Mouse (Mus musculus): Measurements from ENCODE around the gene Slc35d1. TPM values are rescaled to one million over a fixed set of nuclear protein-coding genes. Genes with fewer than 3 reads are reported as not detected.

Gene Slc35d1
- polyA plus RNA-seq (2012; rRNA removed) = 8.8 and 9.9 TPM in 2 replicates

DNA sequence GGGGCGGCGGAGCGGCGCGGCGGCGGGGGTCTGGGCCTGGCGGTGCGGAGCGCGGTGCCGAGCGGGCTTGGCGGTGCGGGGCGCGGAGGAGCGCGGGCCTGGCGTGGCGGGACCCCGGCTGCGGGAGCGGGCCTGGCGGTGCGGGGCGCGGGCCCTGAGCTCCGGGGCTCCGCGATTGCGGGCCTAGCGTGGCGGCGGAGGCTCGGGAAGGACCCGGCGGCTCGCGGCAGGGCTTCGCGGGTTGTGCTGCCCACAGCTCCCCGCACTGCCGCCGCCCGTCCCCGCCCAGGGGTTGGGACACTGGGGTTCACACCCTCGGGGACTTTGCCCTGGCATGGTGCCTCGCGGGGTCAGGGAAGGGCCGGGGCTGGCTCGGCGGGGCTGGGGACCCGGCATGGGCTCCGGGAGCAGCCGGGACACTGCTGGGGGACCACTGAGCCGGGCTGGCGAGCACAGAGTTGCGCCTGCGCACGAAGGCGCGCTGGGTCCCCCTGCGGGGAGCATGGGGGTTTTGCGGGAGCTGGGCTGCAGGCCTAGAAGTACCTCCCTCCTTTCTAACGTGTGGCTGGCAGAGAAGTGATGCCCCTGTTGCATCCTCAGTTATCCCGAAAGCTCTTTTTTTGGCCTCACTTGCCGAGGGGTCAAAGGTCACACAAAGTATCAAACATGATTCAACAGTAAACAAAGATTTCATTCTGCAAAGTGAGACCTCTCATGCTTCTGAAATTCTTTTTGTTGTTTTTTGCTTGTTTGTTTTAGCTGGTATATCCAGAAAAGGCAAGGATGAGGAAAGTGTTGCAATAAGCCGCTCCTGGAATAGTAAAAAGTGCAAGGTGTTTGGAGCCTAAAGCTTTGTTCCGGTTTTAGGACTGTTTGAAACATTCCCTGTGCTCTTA, at the start of gene Slc35d1:
Gene Slc35d1, minus strand, starts transcription at position 240 of the 896 bp plus-strand sequence.
- Histone ChIP-seq H3K4me1 (ENCODE audit: control insufficient read depth, insufficient read depth, low read length) (peaks cover 1% of the 10 kb centered on the region; the same call in 1 of the 2 replicates), H3K27ac (ENCODE audit: insufficient read depth, low read length) (peak within 1 kb of the TSS; percentile 74), H3K4me3 (ENCODE audit: insufficient read depth, low read length) (peak within 1 kb of the TSS; percentile 91)
- TF ChIP-seq CTCF (IDR thresholded peaks at IDR 0.05; ENCODE audit: extremely low read depth, insufficient read depth, low read length) = no peak
- TF ChIP-seq POLR2A (IDR thresholded peaks at IDR 0.05; ENCODE audit: extremely low read depth, insufficient read depth, low read length) = peak; percentile 40; the same call in 1 of the 2 replicates

DNA sequence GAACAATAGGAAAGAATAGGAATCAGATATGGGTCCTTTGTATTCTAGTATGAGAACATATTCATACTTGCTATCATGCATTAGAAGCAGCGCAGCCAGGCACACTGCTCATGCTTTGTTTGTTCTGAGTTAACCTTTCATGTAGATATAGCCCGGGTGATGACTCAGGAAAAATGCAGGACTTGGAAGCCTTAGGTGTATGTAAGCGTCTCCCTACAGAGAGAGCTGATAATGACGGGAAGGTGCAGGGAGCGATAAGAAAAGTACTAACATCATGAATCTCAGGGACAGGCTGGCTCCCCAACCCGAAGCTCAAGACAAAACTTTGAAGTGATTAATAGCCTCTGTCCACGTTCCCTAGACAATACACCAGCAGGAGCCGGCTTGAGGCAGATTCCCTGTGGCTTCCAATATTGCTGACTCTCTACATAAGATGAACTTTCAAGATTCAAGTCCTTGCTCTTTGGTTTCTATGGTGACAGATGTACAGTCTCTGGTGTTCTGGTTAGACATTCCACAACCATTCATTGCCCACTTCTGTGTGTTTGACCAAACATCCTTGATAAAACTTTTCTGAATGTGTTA, 48.9 kb upstream of the Slc35d1 start:
- Histone ChIP-seq H3K4me1 (ENCODE audit: control insufficient read depth, insufficient read depth, low read length) (no peaks in the 10 kb centered on the region), H3K4me3 (ENCODE audit: insufficient read depth, low read length) (no peak overlapping the region), H3K27ac (ENCODE audit: insufficient read depth, low read length) (no peak overlapping the region)
- no peak for TF ChIP-seq CTCF (IDR thresholded peaks at IDR 0.05; ENCODE audit: extremely low read depth, insufficient read depth, low read length)
- TF ChIP-seq POLR2A (IDR thresholded peaks at IDR 0.05; ENCODE audit: extremely low read depth, insufficient read depth, low read length) = no peak

DNA sequence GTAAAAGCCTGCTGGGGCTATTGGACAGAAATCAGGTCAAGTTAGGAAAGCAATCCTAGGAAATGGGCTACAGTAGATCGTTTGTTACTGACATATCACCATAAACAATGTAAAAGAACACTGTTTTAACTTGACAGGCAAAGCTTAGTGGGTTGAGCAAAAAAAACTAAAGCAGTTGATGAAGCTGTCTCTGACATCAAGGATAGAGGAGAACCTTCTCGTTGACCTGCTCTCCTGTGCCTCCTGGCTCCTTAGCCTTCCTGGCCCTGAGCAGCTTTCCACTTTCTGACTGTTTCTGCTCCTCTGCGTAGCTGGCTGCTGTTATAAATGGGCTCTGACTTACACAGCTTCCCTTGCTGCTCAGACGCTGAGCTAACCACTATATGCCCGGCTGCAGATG, 48.4 kb upstream of the Slc35d1 start:
- Histone ChIP-seq H3K4me3 (ENCODE audit: insufficient read depth, low read length) (no peak overlapping the region), H3K4me1 (ENCODE audit: control insufficient read depth, insufficient read depth, low read length) (no peaks in the 10 kb centered on the region), H3K27ac (ENCODE audit: insufficient read depth, low read length) (no peak overlapping the region)
- no peak for TF ChIP-seq POLR2A (IDR thresholded peaks at IDR 0.05; ENCODE audit: extremely low read depth, insufficient read depth, low read length)
- no peak for TF ChIP-seq CTCF (IDR thresholded peaks at IDR 0.05; ENCODE audit: extremely low read depth, insufficient read depth, low read length)

DNA sequence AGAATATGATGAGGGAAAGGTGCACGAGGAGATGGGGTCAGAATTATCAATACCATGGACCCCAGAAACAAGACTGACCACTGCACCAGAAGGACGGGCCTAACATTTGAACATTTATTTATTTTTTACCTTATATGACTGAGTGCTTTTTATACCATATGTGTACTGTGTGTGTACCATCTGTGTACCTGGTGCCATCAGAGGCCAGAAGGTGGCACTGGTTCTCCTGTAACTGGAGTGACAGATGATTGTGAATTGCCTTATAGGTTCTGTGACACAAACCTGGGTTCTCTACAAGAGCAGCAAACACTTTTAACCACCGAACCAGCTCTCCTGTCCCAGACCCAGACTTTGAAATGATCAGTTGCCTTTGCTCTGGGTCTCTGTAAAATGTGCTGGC, 43.9 kb upstream of the Slc35d1 start:
- TF ChIP-seq POLR2A (IDR thresholded peaks at IDR 0.05; ENCODE audit: extremely low read depth, insufficient read depth, low read length) (no peak), CTCF (IDR thresholded peaks at IDR 0.05; ENCODE audit: extremely low read depth, insufficient read depth, low read length) (no peak; the same call in 1 of the 2 replicates)
- H3K4me1 ChIP-seq (ENCODE audit: control insufficient read depth, insufficient read depth, low read length) = no peaks in the 10 kb centered on the region
- no peak overlapping the region for H3K27ac ChIP-seq (ENCODE audit: insufficient read depth, low read length)
- no peak overlapping the region for H3K4me3 ChIP-seq (ENCODE audit: insufficient read depth, low read length)

DNA sequence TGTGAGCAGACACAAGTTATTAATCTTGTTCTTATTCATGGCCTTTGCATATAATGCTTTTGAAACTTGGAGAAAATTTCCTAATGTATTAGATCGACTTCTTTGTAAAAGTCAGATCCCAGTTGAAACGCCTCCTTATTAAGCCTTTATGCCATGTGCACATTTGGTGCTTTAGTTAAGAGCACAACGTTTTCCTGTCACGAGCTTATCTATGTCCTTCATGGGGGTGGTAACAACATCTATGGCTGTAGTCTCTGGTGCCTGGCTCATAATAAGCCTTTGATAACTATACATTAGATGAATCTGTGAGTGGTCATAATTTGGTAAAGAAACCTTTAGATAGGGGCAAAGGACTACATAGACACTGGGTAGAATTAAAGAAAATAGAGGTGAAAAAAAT, 38.9 kb upstream of the Slc35d1 start:
- H3K4me1 ChIP-seq (ENCODE audit: control insufficient read depth, insufficient read depth, low read length) = no peaks in the 10 kb centered on the region
- no peak overlapping the region for H3K27ac ChIP-seq (ENCODE audit: insufficient read depth, low read length)
- TF ChIP-seq POLR2A (IDR thresholded peaks at IDR 0.05; ENCODE audit: extremely low read depth, insufficient read depth, low read length) = no peak
- TF ChIP-seq CTCF (IDR thresholded peaks at IDR 0.05; ENCODE audit: extremely low read depth, insufficient read depth, low read length) = no peak
- H3K4me3 ChIP-seq (ENCODE audit: insufficient read depth, low read length) = no peak overlapping the region

DNA sequence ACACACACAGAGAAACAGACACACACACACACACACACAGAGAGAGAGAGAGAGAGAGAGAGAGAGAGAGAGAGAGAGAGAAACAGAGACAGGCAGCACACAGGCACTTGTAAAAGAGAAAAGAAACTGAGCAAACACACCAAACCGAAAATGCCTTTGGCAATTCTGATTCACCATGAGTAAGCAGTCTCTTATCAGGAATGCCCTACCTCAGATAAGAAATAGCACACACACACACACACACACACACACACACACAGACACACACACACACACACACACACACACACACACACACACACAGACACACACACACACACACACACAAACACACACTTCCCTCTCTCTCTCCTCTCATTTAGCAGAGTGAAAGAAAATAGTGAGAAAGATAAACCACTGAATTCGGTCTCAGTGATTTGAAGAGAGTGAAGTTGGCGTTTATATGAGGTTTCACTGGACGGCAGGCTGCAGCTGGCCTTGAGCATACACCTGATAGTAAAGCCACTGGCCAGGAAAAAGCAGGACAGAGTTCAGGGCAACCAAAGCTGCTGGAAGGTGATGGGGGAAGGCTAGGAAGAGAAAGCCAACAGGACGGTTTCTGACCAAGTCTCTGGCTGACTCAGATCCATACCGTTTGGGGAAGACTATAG, 34.6 kb upstream of the Slc35d1 start:
- Histone ChIP-seq H3K4me3 (ENCODE audit: insufficient read depth, low read length) (no peak overlapping the region), H3K4me1 (ENCODE audit: control insufficient read depth, insufficient read depth, low read length) (no peaks in the 10 kb centered on the region), H3K27ac (ENCODE audit: insufficient read depth, low read length) (no peak overlapping the region)
- TF ChIP-seq CTCF (IDR thresholded peaks at IDR 0.05; ENCODE audit: extremely low read depth, insufficient read depth, low read length) = no peak
- TF ChIP-seq POLR2A (IDR thresholded peaks at IDR 0.05; ENCODE audit: extremely low read depth, insufficient read depth, low read length) = no peak

DNA sequence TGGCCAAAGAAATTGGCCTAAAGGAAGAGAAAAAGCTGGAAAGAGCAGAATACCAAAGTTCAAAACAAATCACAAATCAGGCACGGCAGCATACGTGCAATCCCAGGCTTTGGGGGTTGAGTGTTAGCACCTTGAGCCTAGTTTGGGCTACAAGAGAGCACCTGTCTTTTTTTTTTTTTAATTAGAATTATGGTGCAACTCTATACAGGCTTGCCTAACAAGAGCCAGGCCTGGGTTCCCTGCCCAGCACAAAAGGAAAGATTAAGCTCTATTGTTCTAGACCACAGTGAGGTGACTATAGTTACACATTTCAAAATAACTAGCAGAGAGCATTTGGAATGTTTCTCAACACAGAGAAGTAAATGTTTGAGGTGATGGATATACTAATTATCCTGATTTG, 32.8 kb upstream of the Slc35d1 start:
- Histone ChIP-seq H3K4me3 (ENCODE audit: insufficient read depth, low read length) (no peak overlapping the region), H3K4me1 (ENCODE audit: control insufficient read depth, insufficient read depth, low read length) (no peaks in the 10 kb centered on the region), H3K27ac (ENCODE audit: insufficient read depth, low read length) (no peak overlapping the region)
- TF ChIP-seq CTCF (IDR thresholded peaks at IDR 0.05; ENCODE audit: extremely low read depth, insufficient read depth, low read length) = no peak
- TF ChIP-seq POLR2A (IDR thresholded peaks at IDR 0.05; ENCODE audit: extremely low read depth, insufficient read depth, low read length) = no peak

DNA sequence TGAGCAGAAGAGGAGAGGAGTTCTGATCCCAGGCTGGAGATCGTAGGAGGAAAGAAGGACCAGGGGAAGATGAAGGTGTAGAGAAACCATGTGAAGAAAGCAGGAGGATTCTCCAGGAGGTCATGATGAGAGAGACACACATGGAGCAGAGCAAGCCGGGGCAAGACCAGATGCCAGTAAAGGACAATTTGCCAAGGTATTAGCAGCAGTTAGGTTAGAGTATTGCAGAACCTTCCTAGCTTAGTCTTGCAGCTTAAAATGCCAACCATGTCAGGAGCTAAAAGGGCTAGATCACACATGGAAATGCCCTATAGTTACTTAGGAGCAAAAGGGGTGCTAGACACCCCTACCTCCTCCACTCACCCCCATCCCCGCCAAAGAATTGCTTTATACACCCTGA, 32.3 kb upstream of the Slc35d1 start:
- TF ChIP-seq CTCF (IDR thresholded peaks at IDR 0.05; ENCODE audit: extremely low read depth, insufficient read depth, low read length) = no peak
- no peak for TF ChIP-seq POLR2A (IDR thresholded peaks at IDR 0.05; ENCODE audit: extremely low read depth, insufficient read depth, low read length)
- H3K27ac ChIP-seq (ENCODE audit: insufficient read depth, low read length) = no peak overlapping the region
- no peaks in the 10 kb centered on the region for H3K4me1 ChIP-seq (ENCODE audit: control insufficient read depth, insufficient read depth, low read length)
- H3K4me3 ChIP-seq (ENCODE audit: insufficient read depth, low read length) = no peak overlapping the region

DNA sequence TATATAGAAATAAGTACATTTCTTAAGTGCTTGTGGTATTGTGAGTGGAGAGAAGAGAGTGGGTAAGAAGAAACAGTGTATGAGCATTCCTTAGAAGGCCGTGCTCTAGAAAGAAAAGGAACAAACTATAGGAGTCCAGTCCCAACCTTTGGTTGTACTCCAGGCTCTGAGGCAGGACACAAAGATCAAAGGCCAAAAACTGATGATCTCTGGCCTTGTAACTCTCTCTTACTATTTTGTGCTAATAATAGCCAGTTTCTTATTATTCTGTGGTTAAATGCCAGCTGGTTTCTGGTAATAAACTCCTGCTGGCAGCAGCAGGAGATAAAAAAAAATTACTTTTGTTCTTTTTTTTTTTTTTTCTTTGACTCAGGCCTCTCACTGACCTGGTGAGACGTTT, 17.2 kb upstream of the Slc35d1 start:
- no peak for TF ChIP-seq POLR2A (IDR thresholded peaks at IDR 0.05; ENCODE audit: extremely low read depth, insufficient read depth, low read length)
- no peak for TF ChIP-seq CTCF (IDR thresholded peaks at IDR 0.05; ENCODE audit: extremely low read depth, insufficient read depth, low read length)
- H3K4me3 ChIP-seq (ENCODE audit: insufficient read depth, low read length) = no peak overlapping the region
- no peak overlapping the region for H3K27ac ChIP-seq (ENCODE audit: insufficient read depth, low read length)
- H3K4me1 ChIP-seq (ENCODE audit: control insufficient read depth, insufficient read depth, low read length) = no peaks in the 10 kb centered on the region
